Mouse (Mus musculus): ENCODE results near the gene Nr5a1. TPM values are rescaled to one million over a fixed set of nuclear protein-coding genes. Genes with fewer than 3 reads are reported as not detected.

Nr5a1 gene
- total RNA-seq (2021), result under 1 TPM; 0.10 to 0.14 TPM

GRCm38 (mm10) chr2:38714324-38714723 lies at the start of gene Nr5a1:
Nr5a1 (minus strand) TSS chr2:38714542.
- no peak for DNase-seq

- DNase-seq, result no peak
These were observed 25.5 kb upstream of the Nr5a1 start for GRCm38 (mm10) chr2:38739847-38740246.

GRCm38 (mm10) chr2:38739410-38739809 lies 25.1 kb upstream of the Nr5a1 start:
- peak; percentile 84 for DNase-seq

- DNase-seq, result no peak
These were observed 24.4 kb upstream of the Nr5a1 start for GRCm38 (mm10) chr2:38738601-38739301.

- DNase-seq, result no peak
These were observed 21.4 kb upstream of the Nr5a1 start for GRCm38 (mm10) chr2:38735740-38736139.

GRCm38 (mm10) chr2:38734721-38735120 lies 20.4 kb upstream of the Nr5a1 start:
- DNase-seq, result no peak

GRCm38 (mm10) chr2:38730331-38730827 lies 16.0 kb upstream of the Nr5a1 start:
- DNase-seq, result no peak

GRCm38 (mm10) chr2:38725427-38725826 lies 11.1 kb upstream of the Nr5a1 start:
- no peak for DNase-seq

- DNase-seq, result no peak
These were observed 9.0 kb upstream of the Nr5a1 start for GRCm38 (mm10) chr2:38723378-38723777.

GRCm38 (mm10) chr2:38722076-38722475 lies 7.7 kb upstream of the Nr5a1 start:
- DNase-seq, result no peak

- no peak for DNase-seq
These were observed 6.3 kb upstream of the Nr5a1 start for GRCm38 (mm10) chr2:38720661-38721060.

GRCm38 (mm10) chr2:38719354-38719753 lies 5.0 kb upstream of the Nr5a1 start:
- DNase-seq, result no peak

- DNase-seq, result no peak
These were observed 4.3 kb upstream of the Nr5a1 start for GRCm38 (mm10) chr2:38718676-38719075.

GRCm38 (mm10) chr2:38717436-38717835 lies 3.1 kb upstream of the Nr5a1 start:
- DNase-seq, result no peak

GRCm38 (mm10) chr2:38713596-38713995 lies 746 bp downstream of the Nr5a1 start:
- DNase-seq, result no peak

- DNase-seq, result no peak
These were observed 1.6 kb downstream of the Nr5a1 start for GRCm38 (mm10) chr2:38712769-38713125.

GRCm38 (mm10) chr2:38712076-38712768 lies 2.1 kb downstream of the Nr5a1 start:
- DNase-seq, result no peak

GRCm38 (mm10) chr2:38711421-38711861 lies 2.9 kb downstream of the Nr5a1 start:
- no peak for DNase-seq

- peak; percentile 35 for DNase-seq
These were observed 3.8 kb downstream of the Nr5a1 start for GRCm38 (mm10) chr2:38710304-38711241.

- DNase-seq, result peak; percentile 64
These were observed 5.2 kb downstream of the Nr5a1 start for GRCm38 (mm10) chr2:38708907-38709688.

- DNase-seq, result no peak
These were observed 7.7 kb downstream of the Nr5a1 start for GRCm38 (mm10) chr2:38706661-38707060.

GRCm38 (mm10) chr2:38705036-38705435 lies 9.3 kb downstream of the Nr5a1 start:
- no peak for DNase-seq

Data from heart, postnatal 4 days (tissue).